Mouse (Mus musculus) embryo, embryonic 10.5 days (tissue): ENCODE results near the gene Kdm2a.

Experiments used
- DNase-seq: peaks from one replicate; pipeline ENCODE4 v3.0.0-alpha.2; 2015; ENCODE audit warnings: low spot score

Gene Kdm2a

GRCm38 (mm10) chr19:4397798-4398629, at the start of gene Kdm2a:
TSS of gene Kdm2a (minus strand) at chr19:4398285.
- DNase-seq: peak; percentile 66

DNA sequence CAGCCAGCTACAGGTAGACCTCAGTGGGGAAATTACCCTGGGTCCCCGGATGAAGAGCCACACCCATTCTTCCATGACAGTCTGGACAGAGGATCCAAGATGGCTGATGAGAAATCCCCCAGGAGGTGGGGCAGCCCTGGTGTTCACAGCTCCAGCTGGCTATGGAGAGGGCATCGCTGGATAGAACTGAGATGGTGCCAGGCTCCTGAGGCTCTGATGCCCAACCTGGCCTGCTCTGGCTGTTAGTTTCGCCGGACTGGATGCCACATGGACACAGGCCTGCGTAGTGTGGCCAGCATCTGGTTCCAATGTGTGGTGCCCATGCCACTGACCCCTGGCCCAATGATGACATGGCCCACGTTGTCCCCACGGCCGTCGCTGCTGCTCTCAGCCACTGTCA, 49.4 kb upstream of the Kdm2a start:
- DNase-seq: no peak

DNA sequence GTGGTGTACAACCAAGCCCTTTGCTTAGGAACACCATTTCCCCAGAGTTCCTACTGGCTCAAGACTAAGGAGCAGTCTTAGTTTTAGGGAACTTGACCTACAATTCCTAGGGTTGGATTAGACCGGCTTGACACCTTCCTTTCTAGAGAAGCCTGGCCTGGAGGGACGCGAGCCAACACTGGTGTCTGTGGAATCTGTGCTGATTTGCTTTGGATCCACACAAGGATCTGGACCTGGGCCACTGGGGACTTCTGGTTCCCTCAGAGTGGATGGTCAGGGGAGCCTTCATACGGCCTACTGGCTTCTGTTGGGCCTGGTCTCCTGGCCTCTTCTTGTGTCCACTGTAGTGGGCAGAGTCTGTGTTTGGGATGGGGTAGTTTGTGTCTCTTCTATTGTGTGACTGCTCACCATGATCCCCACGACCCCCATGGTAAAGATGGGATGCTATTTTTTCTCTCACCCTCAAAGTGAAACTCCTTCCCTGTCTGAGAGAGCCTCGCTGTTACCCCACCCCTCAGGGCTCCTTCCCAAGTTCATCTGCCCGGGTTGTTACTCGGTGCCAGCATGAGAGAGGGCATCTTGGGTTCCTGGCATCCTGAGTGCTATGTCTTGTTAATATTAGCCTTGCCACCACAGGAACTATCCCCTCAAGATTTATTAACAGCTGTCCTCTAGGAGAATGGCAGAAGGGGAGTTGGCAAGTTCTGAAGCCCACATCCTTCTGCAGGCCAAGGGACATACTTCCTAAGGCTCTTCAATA, 48.8 kb upstream of the Kdm2a start:
- DNase-seq: no peak

DNA sequence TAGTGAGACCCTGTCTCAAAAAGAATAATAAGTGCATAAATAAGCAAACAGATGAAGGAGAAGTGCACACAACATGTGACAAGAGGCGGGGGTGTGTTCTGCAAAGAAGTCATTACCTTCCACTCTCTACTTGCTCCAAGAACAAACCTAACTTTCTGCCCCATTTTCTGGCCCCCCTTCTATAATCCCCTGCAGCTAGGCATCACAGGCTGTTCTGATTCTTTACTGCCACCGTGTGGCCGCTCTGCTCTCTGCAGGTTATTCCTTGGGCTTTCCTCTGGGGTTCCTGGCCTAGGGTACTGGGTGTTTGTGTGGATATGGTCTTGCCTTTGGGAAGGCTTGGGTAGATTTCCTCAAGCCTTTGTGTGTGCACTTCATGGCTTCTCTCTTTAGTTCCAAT, 44.3 kb upstream of the Kdm2a start:
- peak; percentile 86 for DNase-seq

DNA sequence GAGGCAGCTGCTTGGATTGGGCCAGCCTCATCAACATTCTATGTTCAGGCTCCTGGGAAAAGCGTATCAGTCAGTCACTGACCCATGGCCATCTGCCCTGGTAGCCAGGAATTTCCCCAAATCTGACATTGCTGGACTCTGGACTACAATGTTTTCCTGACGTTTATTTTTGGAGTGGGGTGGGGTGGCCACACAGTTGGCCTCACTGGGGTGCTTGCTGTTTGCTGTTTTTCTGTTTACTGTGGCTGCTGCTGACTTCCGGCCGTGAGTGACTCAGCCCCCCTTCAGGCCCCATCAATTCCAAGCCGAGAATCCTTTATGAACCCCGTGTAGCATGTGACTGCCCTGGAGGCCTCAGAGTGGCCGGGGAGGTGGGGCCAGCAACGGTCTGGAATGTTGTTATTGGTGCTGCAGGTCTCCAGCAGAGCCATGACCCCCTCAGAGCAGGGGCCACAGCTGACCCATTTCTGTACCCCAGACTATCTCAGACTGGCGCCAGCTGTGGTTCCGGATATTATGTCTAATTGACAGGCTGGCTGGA, 43.6 kb upstream of the Kdm2a start:
- DNase-seq: peak; percentile 58

GRCm38 (mm10) chr19:4441090-4441591, 43.1 kb upstream of the Kdm2a start:
- peak; percentile 80 for DNase-seq

GRCm38 (mm10) chr19:4440222-4440621, 42.1 kb upstream of the Kdm2a start:
- peak; percentile 55 for DNase-seq

- peak; percentile 64 for DNase-seq
These were observed 41.2 kb upstream of the Kdm2a start, which contains the start of gene Rhod for GRCm38 (mm10) chr19:4439161-4439801. TSS of gene Rhod (minus strand) at chr19:4439432.

- DNase-seq: no peak
These were observed 40.7 kb upstream of the Kdm2a start for GRCm38 (mm10) chr19:4438791-4439160.

- DNase-seq: no peak
These were observed 39.8 kb upstream of the Kdm2a start for GRCm38 (mm10) chr19:4437886-4438285.

DNA sequence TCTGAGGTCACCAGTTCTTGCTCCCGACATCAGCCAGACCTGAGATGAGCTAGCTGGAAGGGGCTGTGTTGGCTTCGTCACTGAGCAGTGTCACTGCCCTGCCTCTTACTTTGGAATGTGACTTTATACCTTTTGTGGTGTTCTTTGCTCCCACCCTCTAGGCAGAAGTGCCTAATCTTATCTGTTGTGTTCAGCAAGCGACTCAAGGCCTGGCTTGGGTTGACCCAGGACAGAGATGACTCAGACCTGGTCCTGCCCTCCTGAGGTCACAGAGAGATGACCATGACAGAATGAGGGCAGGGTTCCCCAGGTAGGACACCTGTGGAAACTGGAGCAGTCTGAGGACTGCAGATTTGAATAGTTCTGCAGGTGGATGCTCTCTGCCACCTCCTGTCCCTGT, 38.2 kb upstream of the Kdm2a start:
- DNase-seq: no peak

DNA sequence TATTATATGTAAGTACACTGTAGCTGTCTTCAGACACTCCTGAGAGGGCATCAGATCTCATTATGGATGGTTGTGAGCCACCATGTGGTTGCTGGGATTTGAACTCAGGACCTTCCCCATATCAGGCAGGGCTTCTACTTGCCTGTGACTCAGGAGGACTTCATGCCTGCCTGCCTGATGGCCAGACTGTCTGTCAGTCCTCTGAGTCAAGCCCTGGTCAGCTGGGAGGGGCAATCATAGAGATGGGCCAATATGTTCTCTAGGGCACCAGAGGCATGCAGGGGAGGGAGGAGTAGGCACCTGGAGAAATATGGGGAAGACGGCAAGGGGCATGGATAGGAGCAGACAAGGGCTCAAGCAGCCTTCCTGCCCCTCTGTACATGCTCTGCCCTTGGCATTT, 36.9 kb upstream of the Kdm2a start:
- DNase-seq: no peak

- no peak for DNase-seq
These were observed 35.7 kb upstream of the Kdm2a start for GRCm38 (mm10) chr19:4433756-4434155.

DNA sequence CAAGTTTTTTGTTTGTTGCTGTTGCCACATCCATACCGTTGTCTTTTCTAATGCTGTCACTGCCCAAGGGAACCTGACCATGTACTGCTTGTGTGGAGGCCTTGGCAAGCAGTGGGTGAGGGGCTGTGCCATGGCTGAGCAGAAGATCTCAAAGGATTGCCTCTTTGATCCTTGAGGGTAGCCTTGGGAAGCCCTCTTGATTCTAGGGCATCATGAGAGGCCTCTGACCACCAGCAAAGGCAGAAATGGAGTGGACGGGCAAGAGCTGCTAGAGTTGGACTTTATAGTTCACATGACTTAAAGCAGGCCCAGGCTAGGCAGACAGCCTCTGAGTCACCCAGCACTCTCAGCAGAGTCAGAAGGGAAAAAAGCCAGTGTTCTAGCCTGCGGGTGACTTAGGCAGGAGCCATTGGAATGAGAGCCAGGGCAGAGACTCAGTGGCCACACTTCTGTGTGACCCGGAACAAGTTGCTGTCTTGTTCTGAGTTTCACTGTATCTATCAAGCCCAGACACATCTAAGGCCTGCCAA, 32.1 kb upstream of the Kdm2a start:
- no peak for DNase-seq

- DNase-seq: peak; percentile 69
These were observed 27.7 kb upstream of the Kdm2a start for GRCm38 (mm10) chr19:4425610-4426366.

- no peak for DNase-seq
These were observed 24.9 kb upstream of the Kdm2a start for GRCm38 (mm10) chr19:4423021-4423420.

- DNase-seq: no peak
These were observed 24.5 kb upstream of the Kdm2a start for GRCm38 (mm10) chr19:4422581-4422980.

GRCm38 (mm10) chr19:4420153-4420910, 22.2 kb upstream of the Kdm2a start:
- no peak for DNase-seq

GRCm38 (mm10) chr19:4419711-4420110, 21.6 kb upstream of the Kdm2a start:
- no peak for DNase-seq

DNA sequence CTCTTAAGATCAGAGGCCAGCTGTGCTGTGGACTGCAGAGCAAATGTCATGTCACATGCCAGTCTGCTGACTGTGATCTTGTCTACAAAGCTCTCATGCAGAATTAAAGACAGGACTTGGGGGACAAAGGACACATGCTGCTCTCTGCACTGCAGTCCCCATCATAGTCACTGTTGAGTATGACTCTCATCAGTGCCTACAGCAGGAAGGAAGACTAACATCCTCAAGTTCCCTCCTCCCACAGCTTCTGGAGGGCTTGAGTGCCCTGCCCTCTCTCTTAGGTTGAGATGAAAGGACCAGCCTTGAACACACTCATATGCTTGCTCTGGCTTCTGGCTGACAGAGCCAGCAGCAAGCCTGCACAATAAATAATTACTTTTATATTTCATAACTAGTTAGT, 19.6 kb upstream of the Kdm2a start:
- DNase-seq: no peak

- peak; percentile 79 for DNase-seq
These were observed 19.1 kb upstream of the Kdm2a start for GRCm38 (mm10) chr19:4417183-4417582.
